Mouse (Mus musculus): Measurements from ENCODE around the gene Ltbp1. TPM values are rescaled to one million over a fixed set of nuclear protein-coding genes. Genes with fewer than 3 reads are reported as not detected.

Gene Ltbp1
- polyA plus RNA-seq, 1 experiment from 2014 or later, result 28.3 TPM

GRCm38 (mm10) chr17:75251094-75251493 is 245.7 kb downstream of the Ltbp1 start:
- Histone ChIP-seq H3K9ac (no peak overlapping the region), H3K4me2 (no peak overlapping the region), H3K27ac (no peak overlapping the region), H3K27me3 (no peaks in the 10 kb centered on the region), H3K4me1 (no peaks in the 10 kb centered on the region), H3K36me3 (no peaks in the 10 kb centered on the region), H3K9me3 (no peaks in the 10 kb centered on the region), H3K4me3 (no peak overlapping the region)
- 82% methylated on average over 6 of the region's 6 CpGs for WGBS
- no peak for ATAC-seq (ENCODE audit: borderline replicate concordance, extremely low read depth, low FRiP score, low TSS enrichment)

GRCm38 (mm10) chr17:75252540-75252939 is 247.2 kb downstream of the Ltbp1 start:
- ATAC-seq (ENCODE audit: borderline replicate concordance, extremely low read depth, low FRiP score, low TSS enrichment), result no peak
- 92% methylated on average over 5 of the region's 5 CpGs for WGBS

GRCm38 (mm10) chr17:75254909-75255308 is 249.5 kb downstream of the Ltbp1 start:
- Histone ChIP-seq H3K9me3 (no peaks in the 10 kb centered on the region), H3K27me3 (no peaks in the 10 kb centered on the region), H3K4me2 (no peak overlapping the region), H3K4me3 (no peak overlapping the region), H3K9ac (no peak overlapping the region), H3K27ac (no peak overlapping the region), H3K36me3 (no peaks in the 10 kb centered on the region), H3K4me1 (no peaks in the 10 kb centered on the region)
- no peak for ATAC-seq (ENCODE audit: borderline replicate concordance, extremely low read depth, low FRiP score, low TSS enrichment)
- WGBS, result 73% methylated on average over 6 of the region's 6 CpGs

More at GRCm38 (mm10) chr17:75252540-75252939, 247.2 kb downstream of the Ltbp1 start:
- no peaks in the 10 kb centered on the region for H3K9me3 ChIP-seq
- H3K4me1 ChIP-seq, result no peaks in the 10 kb centered on the region
- no peaks in the 10 kb centered on the region for H3K36me3 ChIP-seq
- H3K9ac ChIP-seq, result no peak overlapping the region
- H3K27ac ChIP-seq, result no peak overlapping the region
- no peaks in the 10 kb centered on the region for H3K27me3 ChIP-seq
- H3K4me3 ChIP-seq, result no peak overlapping the region
- H3K4me2 ChIP-seq, result no peak overlapping the region

GRCm38 (mm10) chr17:75255967-75256366 is 250.6 kb downstream of the Ltbp1 start:
- Histone ChIP-seq H3K27me3 (no peaks in the 10 kb centered on the region), H3K27ac (no peak overlapping the region), H3K36me3 (no peaks in the 10 kb centered on the region), H3K9me3 (no peaks in the 10 kb centered on the region), H3K4me2 (no peak overlapping the region), H3K4me3 (no peak overlapping the region), H3K4me1 (no peaks in the 10 kb centered on the region), H3K9ac (no peak overlapping the region)
- no peak for ATAC-seq (ENCODE audit: borderline replicate concordance, extremely low read depth, low FRiP score, low TSS enrichment)
- 34% methylated on average over 1 of the region's 1 CpGs for WGBS

- WGBS, result 55% methylated on average over 2 of the region's 2 CpGs
- Histone ChIP-seq H3K9ac (no peak overlapping the region), H3K4me2 (no peak overlapping the region), H3K4me3 (no peak overlapping the region), H3K9me3 (no peaks in the 10 kb centered on the region), H3K27ac (no peak overlapping the region), H3K36me3 (no peaks in the 10 kb centered on the region), H3K4me1 (no peaks in the 10 kb centered on the region), H3K27me3 (no peaks in the 10 kb centered on the region)
- no peak for ATAC-seq (ENCODE audit: borderline replicate concordance, extremely low read depth, low FRiP score, low TSS enrichment)
Observed at GRCm38 (mm10) chr17:75258427-75258826, 253.1 kb downstream of the Ltbp1 start.

- Histone ChIP-seq H3K27me3 (no peaks in the 10 kb centered on the region), H3K4me3 (no peak overlapping the region), H3K4me1 (0 out of 2 replicates have a peak, but pooled peaks cover 1% of the 10 kb centered on the region), H3K27ac (no peak overlapping the region), H3K9me3 (no peaks in the 10 kb centered on the region), H3K9ac (no peak overlapping the region), H3K36me3 (no peaks in the 10 kb centered on the region), H3K4me2 (no peak overlapping the region)
- WGBS, result 72% methylated on average over 3 of the region's 3 CpGs
- ATAC-seq (ENCODE audit: borderline replicate concordance, extremely low read depth, low FRiP score, low TSS enrichment), result no peak
Observed at GRCm38 (mm10) chr17:75263336-75263990, 258.1 kb downstream of the Ltbp1 start.

GRCm38 (mm10) chr17:75268506-75268905 is 263.1 kb downstream of the Ltbp1 start:
- Histone ChIP-seq H3K27me3 (no peaks in the 10 kb centered on the region), H3K9ac (no peak overlapping the region), H3K4me1 (0 out of 2 replicates have a peak, but pooled peaks cover 6% of the 10 kb centered on the region), H3K4me2 (no peak overlapping the region), H3K36me3 (no peaks in the 10 kb centered on the region), H3K27ac (no peak overlapping the region), H3K9me3 (no peaks in the 10 kb centered on the region), H3K4me3 (no peak overlapping the region)
- 59% methylated on average over 4 of the region's 4 CpGs for WGBS
- ATAC-seq (ENCODE audit: borderline replicate concordance, extremely low read depth, low FRiP score, low TSS enrichment), result no peak

GRCm38 (mm10) chr17:75272446-75272845 is 267.1 kb downstream of the Ltbp1 start:
- Histone ChIP-seq H3K27ac (no peak overlapping the region), H3K4me1 (0 out of 2 replicates have a peak, but pooled peaks cover 6% of the 10 kb centered on the region), H3K4me3 (no peak overlapping the region), H3K9ac (no peak overlapping the region), H3K27me3 (no peaks in the 10 kb centered on the region), H3K4me2 (no peak overlapping the region), H3K36me3 (no peaks in the 10 kb centered on the region), H3K9me3 (no peaks in the 10 kb centered on the region)
- ATAC-seq (ENCODE audit: borderline replicate concordance, extremely low read depth, low FRiP score, low TSS enrichment), result no peak
- WGBS, result 76% methylated on average over 3 of the region's 3 CpGs

GRCm38 (mm10) chr17:75273272-75273671 is 267.9 kb downstream of the Ltbp1 start:
- WGBS, result 63% methylated on average over 1 of the region's 1 CpGs
- Histone ChIP-seq H3K27me3 (no peaks in the 10 kb centered on the region), H3K36me3 (no peaks in the 10 kb centered on the region), H3K9ac (no peak overlapping the region), H3K4me3 (no peak overlapping the region), H3K9me3 (no peaks in the 10 kb centered on the region), H3K4me2 (no peak overlapping the region), H3K4me1 (0 out of 2 replicates have a peak, but pooled peaks cover 6% of the 10 kb centered on the region), H3K27ac (no peak overlapping the region)
- ATAC-seq (ENCODE audit: borderline replicate concordance, extremely low read depth, low FRiP score, low TSS enrichment), result no peak

- Histone ChIP-seq H3K27ac (no peak overlapping the region), H3K4me3 (no peak overlapping the region), H3K9ac (no peak overlapping the region), H3K27me3 (no peaks in the 10 kb centered on the region), H3K4me1 (no peaks in the 10 kb centered on the region), H3K4me2 (no peak overlapping the region), H3K9me3 (no peaks in the 10 kb centered on the region), H3K36me3 (no peaks in the 10 kb centered on the region)
- ATAC-seq (ENCODE audit: borderline replicate concordance, extremely low read depth, low FRiP score, low TSS enrichment), result peak; percentile 55; the same call in 1 of the 2 replicates
- WGBS, result 61% methylated on average over 6 of the region's 6 CpGs
Observed at GRCm38 (mm10) chr17:75275302-75275701, 269.9 kb downstream of the Ltbp1 start.

GRCm38 (mm10) chr17:75278106-75278505 is 272.7 kb downstream of the Ltbp1 start:
- Histone ChIP-seq H3K9me3 (no peaks in the 10 kb centered on the region), H3K4me2 (no peak overlapping the region), H3K9ac (no peak overlapping the region), H3K4me1 (no peaks in the 10 kb centered on the region), H3K27ac (no peak overlapping the region), H3K27me3 (no peaks in the 10 kb centered on the region), H3K4me3 (no peak overlapping the region), H3K36me3 (no peaks in the 10 kb centered on the region)
- WGBS, result 69% methylated on average over 1 of the region's 1 CpGs
- no peak for ATAC-seq (ENCODE audit: borderline replicate concordance, extremely low read depth, low FRiP score, low TSS enrichment)

- no peaks in the 10 kb centered on the region for H3K36me3 ChIP-seq
- H3K4me3 ChIP-seq, result no peak overlapping the region
- H3K27ac ChIP-seq, result no peak overlapping the region
- no peak overlapping the region for H3K9ac ChIP-seq
- H3K4me2 ChIP-seq, result no peak overlapping the region
- H3K4me1 ChIP-seq, result no peaks in the 10 kb centered on the region
- no peak for ATAC-seq (ENCODE audit: borderline replicate concordance, extremely low read depth, low FRiP score, low TSS enrichment)
- no peaks in the 10 kb centered on the region for H3K27me3 ChIP-seq
- no peaks in the 10 kb centered on the region for H3K9me3 ChIP-seq
- 81% methylated on average over 6 of the region's 6 CpGs for WGBS
Observed at GRCm38 (mm10) chr17:75278561-75278960, 273.2 kb downstream of the Ltbp1 start.

Data from lung, embryonic 15.5 days (tissue).